Mouse (Mus musculus): ENCODE results near the gene Atp5b. TPM values are rescaled to one million over a fixed set of nuclear protein-coding genes. Genes with fewer than 3 reads are reported as not detected.

The Atp5b gene
- 2,052 and 2,172 TPM in 2 replicates for polyA plus RNA-seq (2014; fragmentation: Nextera tagmentation; extraction: Ambion mirVana)

GRCm38 (mm10) chr10:128082880-128083421 is at the start of gene Atp5b:
Gene Atp5b, plus strand, starts transcription at chr10:128083273.
- peak; percentile 99 for ATAC-seq (ENCODE audit: insufficient number of reproducible peaks, insufficient read depth, low FRiP score, low read depth)
- peaks cover 7% of the 10 kb centered on the region; the same call in 1 of the 2 replicates for H3K4me1 ChIP-seq (ENCODE audit: control insufficient read depth, insufficient read depth, low read length)
- peak within 1 kb of the TSS; percentile 34 for H3K27ac ChIP-seq (ENCODE audit: low read length)
- no peaks in the 10 kb centered on the region for H3K9me3 ChIP-seq (ENCODE audit: control insufficient read depth, low read depth, low read length)
- peak within 1 kb of the TSS; percentile 66 for H3K4me2 ChIP-seq (replicated peaks; ENCODE audit: low read depth, low read length)
- peaks cover 36% of the 10 kb centered on the region for H3K36me3 ChIP-seq (ENCODE audit: control insufficient read depth, insufficient read depth, low read length)
- peak within 1 kb of the TSS; percentile 82 for H3K4me3 ChIP-seq (ENCODE audit: low read depth, low read length)
- no peaks in the 10 kb centered on the region for H3K27me3 ChIP-seq (ENCODE audit: control insufficient read depth, insufficient read depth, low read length)
- WGBS = under 1% methylated on average over 34 of the region's 34 CpGs
- peak within 1 kb of the TSS; percentile 59 for H3K9ac ChIP-seq (replicated peaks; ENCODE audit: low read depth, low read length)

GRCm38 (mm10) chr10:128036746-128037425 is 46.2 kb upstream of the Atp5b start:
- peak overlapping the region; percentile 91 for H3K4me2 ChIP-seq (replicated peaks; ENCODE audit: low read depth, low read length)
- H3K4me3 ChIP-seq (ENCODE audit: low read depth, low read length) = peak overlapping the region; percentile 99
- H3K27ac ChIP-seq (ENCODE audit: low read length) = peak overlapping the region; percentile 96; the same call in 1 of the 2 replicates
- peaks cover 25% of the 10 kb centered on the region for H3K4me1 ChIP-seq (ENCODE audit: control insufficient read depth, insufficient read depth, low read length)
- WGBS = 3% methylated on average over 10 of the region's 10 CpGs
- H3K9ac ChIP-seq (replicated peaks; ENCODE audit: low read depth, low read length) = peak overlapping the region; percentile 99
- no peak for ATAC-seq (ENCODE audit: insufficient number of reproducible peaks, insufficient read depth, low FRiP score, low read depth)
- H3K9me3 ChIP-seq (ENCODE audit: control insufficient read depth, low read depth, low read length) = no peaks in the 10 kb centered on the region
- no peaks in the 10 kb centered on the region for H3K27me3 ChIP-seq (ENCODE audit: control insufficient read depth, insufficient read depth, low read length)
- H3K36me3 ChIP-seq (ENCODE audit: control insufficient read depth, insufficient read depth, low read length) = peaks cover 23% of the 10 kb centered on the region

GRCm38 (mm10) chr10:128037921-128038320 is 45.2 kb upstream of the Atp5b start:
- H3K9me3 ChIP-seq (ENCODE audit: control insufficient read depth, low read depth, low read length) = no peaks in the 10 kb centered on the region
- no peaks in the 10 kb centered on the region for H3K27me3 ChIP-seq (ENCODE audit: control insufficient read depth, insufficient read depth, low read length)
- 62% methylated on average over 3 of the region's 3 CpGs for WGBS
- peaks cover 33% of the 10 kb centered on the region for H3K36me3 ChIP-seq (ENCODE audit: control insufficient read depth, insufficient read depth, low read length)
- peaks cover 27% of the 10 kb centered on the region for H3K4me1 ChIP-seq (ENCODE audit: control insufficient read depth, insufficient read depth, low read length)
- no peak overlapping the region for H3K27ac ChIP-seq (ENCODE audit: low read length)
- H3K9ac ChIP-seq (replicated peaks; ENCODE audit: low read depth, low read length) = no peak overlapping the region
- peak overlapping the region; percentile 91 for H3K4me2 ChIP-seq (replicated peaks; ENCODE audit: low read depth, low read length)
- no peak for ATAC-seq (ENCODE audit: insufficient number of reproducible peaks, insufficient read depth, low FRiP score, low read depth)
- peak overlapping the region; percentile 2; the same call in 1 of the 2 replicates for H3K4me3 ChIP-seq (ENCODE audit: low read depth, low read length)

GRCm38 (mm10) chr10:128039167-128039566 is 43.9 kb upstream of the Atp5b start:
- H3K4me2 ChIP-seq (replicated peaks; ENCODE audit: low read depth, low read length) = no peak overlapping the region
- H3K36me3 ChIP-seq (ENCODE audit: control insufficient read depth, insufficient read depth, low read length) = peaks cover 44% of the 10 kb centered on the region
- WGBS = 42% methylated on average over 5 of the region's 5 CpGs
- peaks cover 31% of the 10 kb centered on the region for H3K4me1 ChIP-seq (ENCODE audit: control insufficient read depth, insufficient read depth, low read length)
- H3K27ac ChIP-seq (ENCODE audit: low read length) = no peak overlapping the region
- no peak overlapping the region for H3K9ac ChIP-seq (replicated peaks; ENCODE audit: low read depth, low read length)
- H3K4me3 ChIP-seq (ENCODE audit: low read depth, low read length) = no peak overlapping the region
- no peaks in the 10 kb centered on the region for H3K9me3 ChIP-seq (ENCODE audit: control insufficient read depth, low read depth, low read length)
- no peaks in the 10 kb centered on the region for H3K27me3 ChIP-seq (ENCODE audit: control insufficient read depth, insufficient read depth, low read length)
- no peak for ATAC-seq (ENCODE audit: insufficient number of reproducible peaks, insufficient read depth, low FRiP score, low read depth)

- Histone ChIP-seq H3K4me1 (ENCODE audit: control insufficient read depth, insufficient read depth, low read length) (peaks cover 30% of the 10 kb centered on the region; the same call in 1 of the 2 replicates), H3K9ac (replicated peaks; ENCODE audit: low read depth, low read length) (no peak overlapping the region), H3K27ac (ENCODE audit: low read length) (no peak overlapping the region), H3K27me3 (ENCODE audit: control insufficient read depth, insufficient read depth, low read length) (no peaks in the 10 kb centered on the region), H3K4me2 (replicated peaks; ENCODE audit: low read depth, low read length) (no peak overlapping the region), H3K9me3 (ENCODE audit: control insufficient read depth, low read depth, low read length) (no peaks in the 10 kb centered on the region), H3K36me3 (ENCODE audit: control insufficient read depth, insufficient read depth, low read length) (peaks cover 50% of the 10 kb centered on the region), H3K4me3 (ENCODE audit: low read depth, low read length) (no peak overlapping the region)
- WGBS = 63% methylated on average over 3 of the region's 3 CpGs
- ATAC-seq (ENCODE audit: insufficient number of reproducible peaks, insufficient read depth, low FRiP score, low read depth) = no peak
Measured at GRCm38 (mm10) chr10:128039858-128040257, 43.2 kb upstream of the Atp5b start.

- Histone ChIP-seq H3K4me3 (ENCODE audit: low read depth, low read length) (no peak overlapping the region), H3K9ac (replicated peaks; ENCODE audit: low read depth, low read length) (no peak overlapping the region), H3K4me2 (replicated peaks; ENCODE audit: low read depth, low read length) (no peak overlapping the region), H3K4me1 (ENCODE audit: control insufficient read depth, insufficient read depth, low read length) (peaks cover 31% of the 10 kb centered on the region; the same call in 1 of the 2 replicates), H3K36me3 (ENCODE audit: control insufficient read depth, insufficient read depth, low read length) (peaks cover 55% of the 10 kb centered on the region), H3K27me3 (ENCODE audit: control insufficient read depth, insufficient read depth, low read length) (no peaks in the 10 kb centered on the region), H3K9me3 (ENCODE audit: control insufficient read depth, low read depth, low read length) (no peaks in the 10 kb centered on the region), H3K27ac (ENCODE audit: low read length) (no peak overlapping the region)
- ATAC-seq (ENCODE audit: insufficient number of reproducible peaks, insufficient read depth, low FRiP score, low read depth) = no peak
- WGBS = 85% methylated on average over 5 of the region's 5 CpGs
Measured at GRCm38 (mm10) chr10:128040293-128040692, 42.8 kb upstream of the Atp5b start.

- H3K4me2 ChIP-seq (replicated peaks; ENCODE audit: low read depth, low read length) = no peak overlapping the region
- H3K4me3 ChIP-seq (ENCODE audit: low read depth, low read length) = no peak overlapping the region
- H3K9ac ChIP-seq (replicated peaks; ENCODE audit: low read depth, low read length) = no peak overlapping the region
- H3K27ac ChIP-seq (ENCODE audit: low read length) = no peak overlapping the region
- H3K27me3 ChIP-seq (ENCODE audit: control insufficient read depth, insufficient read depth, low read length) = no peaks in the 10 kb centered on the region
- 71% methylated on average over 4 of the region's 4 CpGs for WGBS
- no peak for ATAC-seq (ENCODE audit: insufficient number of reproducible peaks, insufficient read depth, low FRiP score, low read depth)
- peaks cover 67% of the 10 kb centered on the region for H3K36me3 ChIP-seq (ENCODE audit: control insufficient read depth, insufficient read depth, low read length)
- H3K9me3 ChIP-seq (ENCODE audit: control insufficient read depth, low read depth, low read length) = no peaks in the 10 kb centered on the region
- H3K4me1 ChIP-seq (ENCODE audit: control insufficient read depth, insufficient read depth, low read length) = peaks cover 31% of the 10 kb centered on the region; the same call in 1 of the 2 replicates
Measured at GRCm38 (mm10) chr10:128041636-128042035, 41.4 kb upstream of the Atp5b start.

- Histone ChIP-seq H3K4me3 (ENCODE audit: low read depth, low read length) (no peak overlapping the region), H3K27ac (ENCODE audit: low read length) (no peak overlapping the region), H3K36me3 (ENCODE audit: control insufficient read depth, insufficient read depth, low read length) (peaks cover 73% of the 10 kb centered on the region), H3K9me3 (ENCODE audit: control insufficient read depth, low read depth, low read length) (no peaks in the 10 kb centered on the region), H3K4me1 (ENCODE audit: control insufficient read depth, insufficient read depth, low read length) (peaks cover 27% of the 10 kb centered on the region; the same call in 1 of the 2 replicates), H3K9ac (replicated peaks; ENCODE audit: low read depth, low read length) (no peak overlapping the region), H3K4me2 (replicated peaks; ENCODE audit: low read depth, low read length) (no peak overlapping the region), H3K27me3 (ENCODE audit: control insufficient read depth, insufficient read depth, low read length) (no peaks in the 10 kb centered on the region)
- 84% methylated on average over 3 of the region's 3 CpGs for WGBS
- no peak for ATAC-seq (ENCODE audit: insufficient number of reproducible peaks, insufficient read depth, low FRiP score, low read depth)
Measured at GRCm38 (mm10) chr10:128042466-128042865, 40.6 kb upstream of the Atp5b start.
